Mouse (Mus musculus): ENCODE measurements around the gene Senp8.
"Not testable (repeated sequence)": the region's sequence is repeated elsewhere in the genome, so short reads cannot be mapped to it uniquely, and the experiment has no call there.

Senp8 gene

GRCm38 (mm10) chr9:59750267-59751065 is at the start of gene Senp8, which contains the start of gene Myo9a:
TSS of gene Senp8 (minus strand) at chr9:59750710.
TSS of gene Myo9a (plus strand) at chr9:59750896.
- peak; percentile 98 to 100 for DNase-seq (ENCODE audit: low spot score in 2 of 2)

DNA sequence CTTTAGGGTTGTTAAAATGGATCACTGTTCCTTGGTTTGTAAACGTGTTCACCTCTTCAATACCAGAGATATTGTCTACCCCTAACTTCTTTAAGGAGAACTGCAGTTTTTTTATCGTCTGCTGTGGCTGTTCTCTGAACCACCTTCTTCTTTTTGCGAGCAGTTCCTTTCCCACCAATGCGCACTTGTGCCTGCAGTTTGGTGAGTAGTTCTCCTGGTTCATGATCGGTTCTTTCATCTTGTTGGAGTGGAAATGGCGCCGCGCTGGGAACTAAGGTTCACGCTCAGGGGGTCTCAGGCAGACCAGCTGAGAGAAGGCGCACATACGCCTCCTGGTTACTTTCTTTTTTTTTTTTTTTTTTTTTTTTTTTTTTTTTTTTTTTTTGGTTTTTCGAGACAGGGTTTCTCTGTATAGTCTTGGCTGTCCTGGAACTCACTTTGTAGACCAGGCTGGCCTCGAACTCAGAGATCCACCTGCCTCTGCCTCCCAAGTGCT is 16.5 kb upstream of the Senp8 start:
- not testable (repeated sequence) for DNase-seq (ENCODE audit: low spot score in 2 of 2)

GRCm38 (mm10) chr9:59760515-59760914 is 10.0 kb upstream of the Senp8 start:
- no peak for DNase-seq (ENCODE audit: low spot score in 2 of 2)

DNA sequence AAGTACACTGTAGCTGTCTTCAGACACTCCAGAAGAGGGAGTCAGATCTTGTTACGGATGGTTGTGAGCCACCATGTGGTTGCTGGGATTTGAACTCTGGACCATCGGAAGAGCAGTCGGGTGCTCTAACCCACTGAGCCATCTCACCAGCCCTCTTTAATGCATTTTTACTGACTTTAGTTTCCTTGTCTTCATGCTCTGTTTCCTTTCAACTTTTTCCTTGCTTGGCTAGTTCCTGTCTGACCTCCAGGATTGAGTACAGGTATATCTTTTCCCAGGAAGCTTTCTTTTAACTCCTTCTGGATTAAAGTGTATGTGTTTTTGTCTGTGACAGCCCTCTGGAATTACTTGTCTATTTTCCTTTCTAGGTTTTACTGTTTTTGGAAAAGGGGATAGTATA is 6.5 kb upstream of the Senp8 start:
- not testable (repeated sequence) for DNase-seq (ENCODE audit: low spot score in 2 of 2)

DNA sequence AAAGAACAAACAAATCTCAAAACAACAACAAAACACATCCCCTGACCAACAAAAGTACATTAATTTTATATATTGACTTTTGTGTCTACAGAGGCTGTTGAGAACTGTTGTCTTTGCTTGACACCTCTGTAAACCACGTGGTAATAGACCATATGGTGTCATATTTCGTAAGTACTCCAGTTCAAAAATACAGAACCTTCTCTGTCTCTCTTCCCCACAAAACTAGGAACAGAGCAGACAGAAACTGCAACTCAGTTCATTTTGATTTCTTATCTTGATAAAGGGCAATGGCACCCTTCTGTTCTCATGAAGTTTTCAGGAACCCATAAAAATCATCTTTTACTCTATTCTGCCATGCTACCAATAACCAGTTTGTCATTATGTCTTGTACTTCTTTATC is 4.7 kb upstream of the Senp8 start:
- DNase-seq (ENCODE audit: low spot score in 2 of 2) = no peak

GRCm38 (mm10) chr9:59751966-59752365 is 1.5 kb upstream of the Senp8 start:
- DNase-seq (ENCODE audit: low spot score in 2 of 2) = no peak

DNA sequence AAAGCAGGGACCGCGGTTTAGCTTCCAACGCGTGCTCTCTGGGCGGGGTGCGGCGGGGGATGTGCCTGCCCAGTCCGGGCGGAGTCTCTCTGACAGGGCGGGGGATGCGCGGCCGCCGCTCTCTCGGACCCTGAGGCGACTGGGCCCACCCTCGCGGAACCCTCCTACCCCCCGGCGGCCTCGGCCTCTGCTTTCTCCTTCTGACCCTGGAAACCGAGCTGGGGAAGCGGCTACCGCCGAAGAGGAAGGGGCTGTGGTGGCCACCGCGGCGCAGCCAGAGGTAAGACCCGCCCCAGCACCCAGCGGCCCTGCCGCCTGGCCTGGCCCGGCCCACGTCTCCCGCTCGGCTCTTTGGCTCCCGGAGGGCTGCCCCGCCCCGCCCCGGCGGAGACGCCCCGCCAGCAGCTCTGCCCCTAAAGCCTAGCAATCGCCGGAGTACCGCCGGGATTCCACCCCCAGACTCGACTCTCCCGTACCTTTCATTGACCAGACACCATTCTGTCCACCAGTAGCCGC is 614 bp upstream of the Senp8 start:
- peak; percentile 59 to 65 for DNase-seq (ENCODE audit: low spot score in 2 of 2)

GRCm38 (mm10) chr9:59749581-59750265 is 787 bp downstream of the Senp8 start:
- no peak for DNase-seq (ENCODE audit: low spot score in 2 of 2)

DNA sequence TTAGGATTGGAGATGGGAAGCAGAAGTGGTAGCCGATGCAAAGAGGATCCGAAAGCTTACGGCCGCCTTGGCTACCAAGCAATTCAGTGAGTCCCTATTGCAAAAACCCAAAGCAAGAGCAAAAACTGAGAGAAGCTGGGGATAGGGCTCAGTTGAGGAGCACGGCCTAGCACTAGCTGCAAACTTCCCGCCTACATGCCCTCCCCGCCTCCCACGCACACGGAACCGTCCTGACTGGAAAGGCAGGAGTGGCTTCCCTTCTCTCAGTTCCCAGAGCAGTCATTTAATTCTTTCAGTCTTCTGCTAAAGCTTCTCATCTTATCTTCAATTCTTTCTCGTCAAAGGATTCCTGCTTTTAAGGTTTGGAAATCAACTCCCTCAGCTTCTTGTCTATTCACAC is 1.5 kb downstream of the Senp8 start:
- DNase-seq (ENCODE audit: low spot score in 2 of 2) = no peak

DNA sequence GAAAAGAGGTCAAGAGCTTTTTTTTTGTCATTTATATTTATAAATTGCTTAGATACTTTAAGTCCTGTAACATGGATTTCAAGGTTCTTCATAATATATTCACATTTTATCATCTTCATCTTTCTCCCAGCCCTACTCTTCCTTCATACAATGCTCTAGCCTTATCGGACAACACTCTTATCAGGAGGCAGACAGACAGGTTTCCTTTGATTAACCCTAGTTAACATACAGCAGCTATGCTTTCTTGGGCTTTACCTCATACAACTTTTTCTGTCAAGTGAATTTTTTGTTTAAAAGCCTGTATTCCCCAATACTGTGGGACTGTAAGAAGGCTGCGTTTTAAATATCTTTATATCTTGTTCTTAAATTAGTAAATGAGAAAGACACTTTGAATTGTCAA is 2.1 kb downstream of the Senp8 start:
- no peak for DNase-seq (ENCODE audit: low spot score in 2 of 2)

DNA sequence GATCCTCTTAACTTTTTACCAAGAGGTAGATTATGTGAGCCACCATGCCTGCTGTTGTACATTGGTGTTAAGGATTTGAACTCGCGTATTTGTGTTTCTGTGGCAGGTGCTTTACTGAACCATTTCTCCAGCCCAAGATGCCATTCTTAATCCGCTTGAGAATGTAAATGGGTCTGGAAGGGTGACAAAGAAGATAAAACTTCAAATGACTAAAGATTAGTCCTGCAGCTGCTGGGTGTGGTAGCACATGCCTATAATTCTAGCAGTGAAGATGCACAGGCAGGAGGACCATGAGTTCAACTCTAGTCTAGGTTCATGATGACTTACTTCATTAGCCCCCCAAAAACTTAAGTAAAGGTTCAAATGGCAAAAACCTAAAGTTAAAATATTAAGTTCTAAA is 6.6 kb downstream of the Senp8 start:
- DNase-seq (ENCODE audit: low spot score in 2 of 2) = no peak

DNA sequence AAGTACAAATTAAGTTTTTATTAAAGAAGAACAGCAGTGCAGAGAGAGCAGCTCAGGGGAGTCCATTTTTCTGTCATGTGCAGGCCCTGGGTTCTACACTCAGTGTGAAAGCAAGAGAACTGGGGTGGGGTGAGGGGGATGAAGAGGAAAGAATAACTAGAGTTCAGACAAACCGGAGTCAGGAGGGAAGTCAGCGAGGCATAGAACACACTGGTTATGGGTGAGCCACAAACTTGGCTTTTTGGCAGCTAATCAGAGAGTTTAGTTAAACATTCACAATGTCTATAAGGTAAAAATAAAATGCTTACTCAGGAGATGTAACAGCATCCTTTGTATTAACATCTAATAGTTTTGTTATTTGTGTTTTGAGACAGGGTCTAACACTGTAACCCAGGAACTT is 9.9 kb downstream of the Senp8 start:
- no peak for DNase-seq (ENCODE audit: low spot score in 2 of 2)

- no peak for DNase-seq (ENCODE audit: low spot score in 2 of 2)
These were observed 15.1 kb downstream of the Senp8 start for GRCm38 (mm10) chr9:59735394-59735793.

GRCm38 (mm10) chr9:59733075-59733474 is 17.4 kb downstream of the Senp8 start:
- DNase-seq (ENCODE audit: low spot score in 2 of 2) = no peak

GRCm38 (mm10) chr9:59731136-59731535 is 19.4 kb downstream of the Senp8 start:
- DNase-seq (ENCODE audit: low spot score in 2 of 2) = no peak

- no peak for DNase-seq (ENCODE audit: low spot score in 2 of 2)
These were observed 22.8 kb downstream of the Senp8 start for GRCm38 (mm10) chr9:59727569-59728286.

- DNase-seq (ENCODE audit: low spot score in 2 of 2) = no peak
These were observed 25.0 kb downstream of the Senp8 start for GRCm38 (mm10) chr9:59725515-59725914.

DNA sequence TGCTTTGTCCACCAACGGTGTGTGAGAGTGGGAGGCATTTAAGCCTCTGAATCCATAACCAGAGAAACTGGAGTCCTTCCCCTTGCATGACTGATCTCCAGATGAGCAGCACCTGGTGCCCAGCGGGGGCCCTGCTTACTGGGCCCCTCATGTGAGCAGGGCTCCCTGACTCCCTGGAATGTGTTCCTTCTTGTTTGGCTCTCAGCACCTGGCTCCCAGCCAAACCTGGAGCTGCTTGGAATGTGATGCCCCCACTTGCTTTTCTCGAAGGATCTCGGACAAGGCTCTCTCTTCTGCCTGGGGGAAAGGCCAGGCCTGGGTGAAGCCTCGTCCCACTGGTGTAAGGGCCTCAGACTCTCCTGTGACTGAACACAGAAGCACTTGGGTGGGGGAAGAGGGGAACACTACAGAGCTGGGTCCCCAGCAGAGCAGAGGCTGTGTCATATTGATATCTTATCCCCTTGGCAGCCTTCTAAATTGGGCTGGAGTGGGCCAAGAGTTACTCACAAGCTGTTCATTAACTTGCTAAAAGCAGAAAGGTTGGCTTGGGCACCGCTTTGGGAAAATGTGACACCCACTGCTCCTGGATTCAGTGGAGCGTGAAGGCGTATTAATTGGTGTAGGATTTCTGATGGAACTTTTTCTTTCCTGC is 26.6 kb downstream of the Senp8 start:
- DNase-seq (ENCODE audit: low spot score in 2 of 2) = no peak

- DNase-seq (ENCODE audit: low spot score in 2 of 2) = peak; percentile 13 to 81
These were observed 27.3 kb downstream of the Senp8 start for GRCm38 (mm10) chr9:59723096-59723657.

GRCm38 (mm10) chr9:59721144-59721543 is 29.4 kb downstream of the Senp8 start:
- DNase-seq (ENCODE audit: low spot score in 2 of 2) = no peak

DNA sequence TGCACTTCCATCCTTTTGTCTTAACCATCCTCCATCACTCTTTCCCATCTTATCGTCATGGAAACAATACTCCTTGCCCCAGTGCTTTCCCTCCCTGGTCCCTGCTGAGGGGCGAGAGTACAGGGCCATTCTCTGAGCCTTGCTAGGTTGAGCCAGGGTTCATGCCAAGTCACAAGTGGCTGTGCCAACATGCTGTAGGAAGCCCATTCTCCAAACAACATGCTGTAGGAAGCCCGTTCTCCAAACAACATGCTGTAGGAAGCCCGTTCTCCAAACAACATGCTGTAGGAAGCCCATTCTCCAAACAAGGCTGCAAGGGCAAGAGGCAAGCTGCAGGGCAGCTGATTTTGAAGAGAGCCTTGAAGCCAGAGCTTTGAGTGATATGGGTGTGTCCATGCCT is 32.3 kb downstream of the Senp8 start:
- DNase-seq (ENCODE audit: low spot score in 2 of 2) = no peak
